Mouse (Mus musculus): ENCODE results near the gene Ltb4r2.

GRCm38 (mm10) chr14:55733889-55734288, 27.3 kb upstream of the Ltb4r2 start:
- TF ChIP-seq CTCF (IDR thresholded peaks at IDR 0.05; ENCODE audit: borderline replicate concordance, control insufficient read depth, extremely low read depth, insufficient read depth, low read length, poor library complexity) (no peak), POLR2A (IDR thresholded peaks at IDR 0.05; ENCODE audit: control insufficient read depth, extremely low read depth, insufficient read depth, low read length, poor library complexity) (no peak)
